Mouse (Mus musculus) kidney, adult 2 months (tissue): ENCODE data around the gene Git2.

ENCODE experiments used
- CTCF ChIP-seq: fragments of 200-500 bp; conservative IDR thresholded peaks from 2 replicates; pipeline ENCODE4 v1.5.1; 2011; ENCODE audit warnings: low read depth, mild to moderate bottlenecking, control low read depth, low read length, moderate library complexity, mixed read lengths; ENCODE audit not compliant: insufficient read depth, insufficient read length
- POLR2A ChIP-seq: fragments of 200-500 bp; IDR thresholded peaks from one replicate; pipeline ENCODE4 v1.6.1; 2011; ENCODE audit warnings: low read depth, low read length, control low read depth

DNA sequence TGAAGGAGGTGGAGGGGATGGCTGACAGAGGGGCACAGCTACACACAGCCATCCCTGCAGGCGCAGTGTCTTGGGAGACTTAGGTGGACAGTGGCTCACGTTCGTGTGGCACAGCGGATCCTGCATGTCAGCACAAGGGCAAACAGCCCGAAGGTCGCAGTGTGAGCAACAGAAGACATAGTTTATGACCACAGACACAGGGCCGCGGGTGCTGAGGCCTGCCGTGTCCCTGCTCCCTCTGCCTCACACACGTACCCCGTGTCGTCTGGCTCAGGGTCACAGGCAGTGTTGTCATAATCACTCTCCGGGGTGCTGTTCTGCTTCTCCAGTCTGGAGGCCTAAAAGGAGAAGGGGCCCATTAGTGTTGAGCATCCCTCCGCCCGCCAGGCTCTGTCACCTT, 41.7 kb downstream of the Git2 start:
- no peak for TF ChIP-seq CTCF
- TF ChIP-seq POLR2A, result no peak
